Mouse (Mus musculus): ENCODE measurements around the gene Atf5. TPM values are rescaled to one million over a fixed set of nuclear protein-coding genes. Genes with fewer than 3 reads are reported as not detected.

Atf5 gene
- polyA plus RNA-seq, 1 experiment from 2014 or later = 6.0 TPM

DNA sequence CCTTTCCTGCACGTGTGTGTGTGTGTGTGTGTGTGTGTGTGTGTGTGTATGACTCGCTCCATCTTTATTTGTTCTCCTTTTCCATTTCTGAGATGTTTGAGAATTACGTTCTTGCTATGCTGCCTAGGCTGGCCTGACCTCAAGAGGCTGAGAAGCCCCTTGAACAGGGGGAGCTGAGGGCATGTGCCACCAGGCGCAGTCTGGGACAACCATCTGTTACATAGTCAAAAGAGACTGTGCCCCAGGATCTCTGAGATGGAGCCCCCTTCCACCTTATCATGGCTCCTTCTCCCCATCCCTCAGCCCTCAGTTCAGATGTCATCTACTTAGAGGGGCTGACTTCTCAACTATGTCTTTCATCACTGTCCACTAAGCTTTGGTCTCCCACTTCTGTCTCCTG lies 2.0 kb downstream of the Atf5 start:
- no peak overlapping the region for H3K27ac ChIP-seq (ENCODE audit: low read length)
- H3K9ac ChIP-seq (replicated peaks; ENCODE audit: low read depth) = no peak overlapping the region
- H3K4me2 ChIP-seq (replicated peaks; ENCODE audit: low read depth, low read length) = no peak overlapping the region
- H3K36me3 ChIP-seq (ENCODE audit: insufficient read depth, low read length) = no peaks in the 10 kb centered on the region; the same call in 1 of the 2 replicates
- DNase-seq (ENCODE audit: low spot score) (peak; percentile 3), ATAC-seq (no peak)
- no peak for TF ChIP-seq EP300 (IDR thresholded peaks at IDR 0.05)
- no peak for TF ChIP-seq CTCF (IDR thresholded peaks at IDR 0.05)
- peaks cover 18% of the 10 kb centered on the region; the same call in 1 of the 2 replicates for H3K4me1 ChIP-seq (ENCODE audit: insufficient read depth, low read depth, low read length)
- no peaks in the 10 kb centered on the region for H3K9me3 ChIP-seq (ENCODE audit: low read length)
- no peak overlapping the region for H3K4me3 ChIP-seq (ENCODE audit: low read depth, low read length)
- WGBS = 85% methylated on average over 4 of the region's 4 CpGs
- no peaks in the 10 kb centered on the region for H3K27me3 ChIP-seq (replicated peaks; ENCODE audit: insufficient read depth, low read length)

DNA sequence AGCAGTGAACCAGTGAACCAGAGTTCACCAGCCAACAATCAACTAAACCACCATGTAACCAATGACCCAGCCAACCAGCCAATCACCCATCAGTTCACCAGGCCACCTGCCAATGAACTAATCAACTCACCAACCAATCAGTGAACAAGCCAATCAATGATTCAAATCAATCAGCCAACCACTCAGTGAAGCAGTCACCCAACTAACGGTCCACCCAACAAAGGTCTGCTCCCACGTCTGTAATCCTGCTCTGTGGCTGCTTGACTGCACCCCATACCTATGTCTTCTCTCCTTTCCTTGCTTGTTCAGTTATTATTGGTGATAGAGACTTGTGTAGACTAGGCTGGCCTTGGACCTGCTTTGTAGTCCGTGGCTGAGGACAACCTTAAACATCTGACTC lies 2.5 kb downstream of the Atf5 start:
- no peak for ATAC-seq
- no peaks in the 10 kb centered on the region; the same call in 1 of the 2 replicates for H3K36me3 ChIP-seq (ENCODE audit: insufficient read depth, low read length)
- no peak overlapping the region for H3K4me3 ChIP-seq (ENCODE audit: low read depth, low read length)
- H3K9me3 ChIP-seq (ENCODE audit: low read length) = no peaks in the 10 kb centered on the region
- TF ChIP-seq CTCF (IDR thresholded peaks at IDR 0.05) (no peak), EP300 (IDR thresholded peaks at IDR 0.05) (no peak)
- no peaks in the 10 kb centered on the region for H3K27me3 ChIP-seq (replicated peaks; ENCODE audit: insufficient read depth, low read length)
- 86% methylated on average over 3 of the region's 3 CpGs for WGBS
- no peak for DNase-seq (ENCODE audit: low spot score)
- H3K27ac ChIP-seq (ENCODE audit: low read length) = no peak overlapping the region
- H3K9ac ChIP-seq (replicated peaks; ENCODE audit: low read depth) = no peak overlapping the region
- H3K4me1 ChIP-seq (ENCODE audit: insufficient read depth, low read depth, low read length) = peaks cover 16% of the 10 kb centered on the region; the same call in 1 of the 2 replicates
- H3K4me2 ChIP-seq (replicated peaks; ENCODE audit: low read depth, low read length) = no peak overlapping the region

DNA sequence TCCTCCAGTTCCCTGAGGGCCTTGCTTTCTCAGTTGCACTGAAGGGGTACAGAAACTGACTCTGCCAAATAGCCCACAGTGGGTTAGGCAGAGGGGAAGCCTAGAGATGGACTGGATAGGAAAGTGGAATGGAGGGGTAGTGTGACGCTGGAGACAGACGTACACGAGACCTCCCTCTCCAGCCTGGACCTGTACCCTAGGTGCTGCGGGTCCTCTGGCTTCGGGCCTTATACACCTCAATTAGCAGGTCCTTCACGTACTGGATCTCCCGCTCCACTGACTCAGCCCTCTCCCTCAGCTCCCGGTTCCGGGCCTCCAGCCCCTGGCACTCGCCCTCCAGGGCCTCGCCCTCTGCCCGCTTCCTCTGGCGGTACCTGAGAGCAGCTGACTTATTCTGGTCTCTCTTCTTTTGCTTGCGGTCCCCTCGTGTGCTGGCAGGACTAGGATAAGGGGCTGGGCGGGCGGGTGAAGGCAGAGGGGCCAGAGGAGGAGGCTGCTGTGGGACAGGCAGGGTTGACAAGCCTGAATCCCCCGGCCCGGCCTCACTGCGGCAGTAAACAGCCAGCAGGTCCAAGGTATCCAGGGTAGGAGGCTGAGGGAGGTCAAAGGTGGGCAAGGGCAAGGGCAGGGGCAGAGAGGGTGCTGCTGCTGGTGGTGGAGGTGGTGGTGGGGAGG lies 3.7 kb downstream of the Atf5 start:
- Histone ChIP-seq H3K4me2 (replicated peaks; ENCODE audit: low read depth, low read length) (no peak overlapping the region), H3K4me3 (ENCODE audit: low read depth, low read length) (no peak overlapping the region), H3K4me1 (ENCODE audit: insufficient read depth, low read depth, low read length) (peaks cover 8% of the 10 kb centered on the region; the same call in 1 of the 2 replicates), H3K9me3 (ENCODE audit: low read length) (no peaks in the 10 kb centered on the region), H3K27ac (ENCODE audit: low read length) (no peak overlapping the region), H3K36me3 (ENCODE audit: insufficient read depth, low read length) (no peaks in the 10 kb centered on the region; the same call in 1 of the 2 replicates), H3K9ac (replicated peaks; ENCODE audit: low read depth) (no peak overlapping the region), H3K27me3 (replicated peaks; ENCODE audit: insufficient read depth, low read length) (no peaks in the 10 kb centered on the region)
- TF ChIP-seq EP300 (IDR thresholded peaks at IDR 0.05) = no peak
- no peak for TF ChIP-seq CTCF (IDR thresholded peaks at IDR 0.05)
- ATAC-seq = no peak
- peak; percentile 4 for DNase-seq (ENCODE audit: low spot score)
- WGBS = 93% methylated on average over 20 of the region's 20 CpGs

DNA sequence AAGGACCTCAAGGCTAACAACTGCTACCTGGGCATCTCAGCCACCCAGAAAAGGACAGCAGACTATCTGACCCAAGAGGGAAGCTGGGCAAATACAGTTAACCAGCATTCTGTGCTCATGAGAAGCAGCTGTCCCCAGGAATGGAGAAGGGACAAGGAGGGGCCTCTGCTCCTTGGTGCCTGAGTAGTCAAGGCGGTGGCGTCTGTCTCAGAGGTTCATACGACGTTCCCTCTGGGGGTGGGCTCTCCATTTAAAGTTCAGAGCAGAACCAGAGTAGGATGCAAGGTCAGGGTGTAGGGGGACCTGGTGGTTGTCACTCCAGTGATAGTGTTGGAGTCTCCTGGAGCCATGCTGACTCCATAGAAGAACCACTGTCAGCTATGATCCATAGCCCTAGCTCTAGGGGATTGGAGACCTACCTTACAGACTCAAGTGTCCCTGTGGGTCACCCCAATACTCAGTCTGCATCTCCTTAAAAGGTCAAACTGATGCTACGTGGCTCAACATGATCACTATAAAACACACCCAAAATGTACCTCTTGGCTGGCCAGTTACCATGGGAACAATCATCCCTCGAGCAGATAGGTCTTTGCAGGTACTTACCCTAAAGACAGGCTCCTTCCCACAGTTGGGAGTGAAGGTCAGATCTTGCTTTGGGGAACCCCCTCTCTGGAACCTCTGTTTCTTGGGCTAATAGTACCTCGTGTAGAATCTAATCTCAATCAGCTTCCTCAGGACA lies 5.5 kb downstream of the Atf5 start:
- H3K4me3 ChIP-seq (ENCODE audit: low read depth, low read length) = no peak overlapping the region
- DNase-seq (ENCODE audit: low spot score) (peak; percentile 4), ATAC-seq (no peak)
- H3K4me1 ChIP-seq (ENCODE audit: insufficient read depth, low read depth, low read length) = no peaks in the 10 kb centered on the region
- no peak overlapping the region for H3K27ac ChIP-seq (ENCODE audit: low read length)
- H3K36me3 ChIP-seq (ENCODE audit: insufficient read depth, low read length) = no peaks in the 10 kb centered on the region; the same call in 1 of the 2 replicates
- no peak for TF ChIP-seq EP300 (IDR thresholded peaks at IDR 0.05)
- no peak for TF ChIP-seq CTCF (IDR thresholded peaks at IDR 0.05)
- H3K4me2 ChIP-seq (replicated peaks; ENCODE audit: low read depth, low read length) = no peak overlapping the region
- H3K9me3 ChIP-seq (ENCODE audit: low read length) = no peaks in the 10 kb centered on the region
- H3K9ac ChIP-seq (replicated peaks; ENCODE audit: low read depth) = no peak overlapping the region
- H3K27me3 ChIP-seq (replicated peaks; ENCODE audit: insufficient read depth, low read length) = no peaks in the 10 kb centered on the region
- 83% methylated on average over 7 of the region's 7 CpGs for WGBS

DNA sequence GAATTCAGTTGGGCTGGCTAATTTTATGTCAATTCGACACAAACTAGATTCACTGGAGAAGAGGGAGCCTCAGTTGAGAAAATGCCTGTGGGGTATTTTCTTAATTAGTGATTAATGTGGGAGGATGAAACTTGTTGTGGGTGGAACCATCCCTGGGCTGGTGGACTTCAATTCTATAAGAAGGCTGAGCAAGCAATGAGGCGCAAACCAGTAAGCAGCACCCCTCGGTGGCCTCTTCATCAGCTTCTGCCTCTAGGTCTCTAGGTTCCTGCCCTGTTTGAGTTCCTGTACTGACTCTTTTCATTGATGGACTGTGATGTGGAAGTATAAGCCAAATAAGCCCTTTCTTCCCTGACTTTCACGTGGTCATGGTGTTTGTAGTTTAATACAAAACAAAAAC lies 6.1 kb downstream of the Atf5 start:
- ATAC-seq = no peak
- no peak for DNase-seq (ENCODE audit: low spot score)
- 80% methylated on average over 4 of the region's 4 CpGs for WGBS
- no peak overlapping the region for H3K9ac ChIP-seq (replicated peaks; ENCODE audit: low read depth)
- no peaks in the 10 kb centered on the region for H3K27me3 ChIP-seq (replicated peaks; ENCODE audit: insufficient read depth, low read length)
- H3K27ac ChIP-seq (ENCODE audit: low read length) = no peak overlapping the region
- H3K4me3 ChIP-seq (ENCODE audit: low read depth, low read length) = no peak overlapping the region
- H3K4me2 ChIP-seq (replicated peaks; ENCODE audit: low read depth, low read length) = no peak overlapping the region
- no peak for TF ChIP-seq CTCF (IDR thresholded peaks at IDR 0.05)
- TF ChIP-seq EP300 (IDR thresholded peaks at IDR 0.05) = no peak
- H3K36me3 ChIP-seq (ENCODE audit: insufficient read depth, low read length) = no peaks in the 10 kb centered on the region; the same call in 1 of the 2 replicates
- no peaks in the 10 kb centered on the region for H3K4me1 ChIP-seq (ENCODE audit: insufficient read depth, low read depth, low read length)
- H3K9me3 ChIP-seq (ENCODE audit: low read length) = no peaks in the 10 kb centered on the region

DNA sequence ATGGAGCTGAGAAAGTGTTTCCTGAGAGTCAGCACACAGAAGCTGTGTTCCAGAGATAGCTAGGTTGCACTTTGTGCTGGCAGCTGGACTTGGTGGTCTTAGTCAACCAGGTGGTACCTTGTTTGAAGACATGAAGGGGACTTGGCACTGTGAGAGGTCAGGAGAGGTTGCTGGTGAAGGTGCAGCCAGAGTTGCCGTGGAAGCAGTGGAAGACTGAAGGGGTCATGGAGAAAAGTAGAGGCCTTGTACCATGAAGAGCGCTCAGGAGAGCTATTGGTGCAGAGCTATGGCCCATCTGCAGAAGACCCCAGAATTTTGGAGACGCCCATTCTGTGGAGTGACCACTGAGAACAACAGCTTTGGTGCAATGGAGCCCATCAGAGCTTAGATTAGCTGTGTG lies 7.0 kb downstream of the Atf5 start:
- Histone ChIP-seq H3K4me1 (ENCODE audit: insufficient read depth, low read depth, low read length) (no peaks in the 10 kb centered on the region), H3K27ac (ENCODE audit: low read length) (no peak overlapping the region), H3K4me2 (replicated peaks; ENCODE audit: low read depth, low read length) (no peak overlapping the region), H3K36me3 (ENCODE audit: insufficient read depth, low read length) (no peaks in the 10 kb centered on the region; the same call in 1 of the 2 replicates), H3K9ac (replicated peaks; ENCODE audit: low read depth) (no peak overlapping the region), H3K4me3 (ENCODE audit: low read depth, low read length) (no peak overlapping the region), H3K9me3 (ENCODE audit: low read length) (no peaks in the 10 kb centered on the region), H3K27me3 (replicated peaks; ENCODE audit: insufficient read depth, low read length) (no peaks in the 10 kb centered on the region)
- 82% methylated on average over 3 of the region's 3 CpGs for WGBS
- ATAC-seq = no peak
- DNase-seq (ENCODE audit: low spot score) = peak; percentile 3
- TF ChIP-seq EP300 (IDR thresholded peaks at IDR 0.05) = no peak
- TF ChIP-seq CTCF (IDR thresholded peaks at IDR 0.05) = no peak
